20 mouse cellular contexts compared by ENCODE assay signal in genomic region chr12:99274589-99274988, GRCm38 (mm10).
A peak's percentile ranks its signal among the peaks of the same experiment; 100 is the strongest.
DNase-seq lines count a peak whose midpoint lies in the region; ATAC-seq lines count a peak whose summit lies in the region.
"Had no signal": no experiment of that assay in that cellular context is flagged by ENCODE, and none has a peak within 500 bp of the region (broad histone marks: within the 10 kb centered on the region; RNA-seq: fewer than 3 reads in every experiment).

No protein-coding gene starts in this region.

- DNase-seq in heart, embryonic 10.5 days (ENCODE audit: low spot score): no peak
- no peak for DNase-seq in heart, postnatal 10 days
- DNase-seq in midbrain, embryonic 14.5 days: no peak
- DNase-seq in left cerebral cortex, postnatal 36 days (ENCODE audit: low spot score in 2 of 2): no peak
- no peak for DNase-seq in limb, embryonic 10.5 days (ENCODE audit: low spot score)
- DNase-seq: adrenal gland, adult 2 months; B cell, adult 2 months; cerebellum, adult 9-11 months; forebrain, postnatal 0 days; kidney, adult 8-10 months; kidney, postnatal 14 days; left cerebral cortex, postnatal 4 days; lung, adult 18-20 months; lung, postnatal 14 days; thymus, postnatal 25 days had no signal

- intact Hi-C loops in heart, postnatal 10 days (cut with DNase I): no loop called here
- intact Hi-C loops in left cerebral cortex, postnatal 36 days (cut with DNase I): no loop called here

- H3K9ac ChIP-seq in midbrain, embryonic 12.5 days (replicated peaks): no peak overlapping the region
- H3K9ac ChIP-seq in midbrain, embryonic 14.5 days (replicated peaks; ENCODE audit: low read length): no peak overlapping the region
- no peak overlapping the region for H3K9ac ChIP-seq in liver, embryonic 15.5 days
- H3K9ac ChIP-seq: embryonic facial prominence, embryonic 13.5 days; forebrain, postnatal 0 days; hindbrain, embryonic 12.5 days had no signal

- peaks cover 8% of the 10 kb centered on the region for H3K36me3 ChIP-seq in heart, embryonic 10.5 days
- H3K36me3 ChIP-seq in midbrain, embryonic 12.5 days: no peaks in the 10 kb centered on the region
- no peaks in the 10 kb centered on the region for H3K36me3 ChIP-seq in midbrain, embryonic 14.5 days (ENCODE audit: control insufficient read depth, insufficient read depth, low read length)
- H3K36me3 ChIP-seq in liver, embryonic 15.5 days (replicated peaks): no peaks in the 10 kb centered on the region
- 0 out of 2 replicates have a peak, but pooled peaks cover 3% of the 10 kb centered on the region for H3K36me3 ChIP-seq in limb, embryonic 10.5 days
- H3K36me3 ChIP-seq: hindbrain, embryonic 12.5 days had no signal

- no peaks in the 10 kb centered on the region for H3K27me3 ChIP-seq in heart, embryonic 10.5 days (ENCODE audit: insufficient read depth, poor library complexity, severe bottlenecking)
- H3K27me3 ChIP-seq in midbrain, embryonic 12.5 days: no peaks in the 10 kb centered on the region
- H3K27me3 ChIP-seq in midbrain, embryonic 14.5 days (ENCODE audit: control insufficient read depth, insufficient read depth, low read length): no peaks in the 10 kb centered on the region
- H3K27me3 ChIP-seq in liver, embryonic 15.5 days: no peaks in the 10 kb centered on the region
- H3K27me3 ChIP-seq in limb, embryonic 10.5 days (ENCODE audit: low read depth, poor library complexity, severe bottlenecking): no peaks in the 10 kb centered on the region
- H3K27me3 ChIP-seq: embryonic facial prominence, embryonic 13.5 days; hindbrain, embryonic 12.5 days had no signal

- peaks cover 48% of the 10 kb centered on the region for H3K4me1 ChIP-seq in heart, embryonic 10.5 days
- H3K4me1 ChIP-seq in midbrain, embryonic 12.5 days: peaks cover 15% of the 10 kb centered on the region; the same call in 1 of the 2 replicates
- H3K4me1 ChIP-seq in midbrain, embryonic 14.5 days (ENCODE audit: control insufficient read depth, insufficient read depth, low read length): peaks cover under 1% of the 10 kb centered on the region; the same call in 1 of the 2 replicates
- H3K4me1 ChIP-seq in liver, embryonic 15.5 days (replicated peaks): peaks cover 11% of the 10 kb centered on the region
- peaks cover 11% of the 10 kb centered on the region for H3K4me1 ChIP-seq in limb, embryonic 10.5 days

- H3K4me3 ChIP-seq in heart, embryonic 10.5 days: no peak overlapping the region
- no peak overlapping the region for H3K4me3 ChIP-seq in midbrain, embryonic 12.5 days
- H3K4me3 ChIP-seq in midbrain, embryonic 14.5 days (replicated peaks; ENCODE audit: low read depth, low read length): no peak overlapping the region
- no peak overlapping the region for H3K4me3 ChIP-seq in liver, embryonic 15.5 days (replicated peaks)
- no peak overlapping the region for H3K4me3 ChIP-seq in limb, embryonic 10.5 days
- H3K4me3 ChIP-seq: embryonic facial prominence, embryonic 13.5 days; hindbrain, embryonic 12.5 days had no signal

- no peaks in the 10 kb centered on the region for H3K9me3 ChIP-seq in heart, embryonic 10.5 days
- no peaks in the 10 kb centered on the region for H3K9me3 ChIP-seq in midbrain, embryonic 12.5 days
- no peaks in the 10 kb centered on the region for H3K9me3 ChIP-seq in midbrain, embryonic 14.5 days (ENCODE audit: control insufficient read depth, low read length)
- H3K9me3 ChIP-seq in liver, embryonic 15.5 days (replicated peaks): no peaks in the 10 kb centered on the region
- no peaks in the 10 kb centered on the region for H3K9me3 ChIP-seq in limb, embryonic 10.5 days (replicated peaks)
- H3K9me3 ChIP-seq: embryonic facial prominence, embryonic 13.5 days; hindbrain, embryonic 12.5 days had no signal

- H3K27ac ChIP-seq in heart, embryonic 10.5 days: peak overlapping the region; percentile 22; the same call in 1 of the 2 replicates
- 0 out of 2 replicates have a peak overlapping the region, but pooled peaks have one; percentile 15 for H3K27ac ChIP-seq in midbrain, embryonic 12.5 days (replicated peaks)
- H3K27ac ChIP-seq in midbrain, embryonic 14.5 days (replicated peaks; ENCODE audit: low read depth, low read length): no peak overlapping the region
- no peak overlapping the region for H3K27ac ChIP-seq in liver, embryonic 15.5 days (replicated peaks)
- no peak overlapping the region for H3K27ac ChIP-seq in limb, embryonic 10.5 days
- H3K27ac ChIP-seq: embryonic facial prominence, embryonic 13.5 days; hindbrain, embryonic 12.5 days had no signal

- ATAC-seq in midbrain, embryonic 12.5 days (ENCODE audit: low FRiP score, low read depth): no peak
- ATAC-seq in midbrain, embryonic 14.5 days (ENCODE audit: low FRiP score, low TSS enrichment): no peak
- peak; percentile 52; the same call in 1 of the 2 replicates for ATAC-seq in liver, embryonic 15.5 days (ENCODE audit: insufficient read depth)
- ATAC-seq: forebrain, postnatal 0 days had no signal

- WGBS in heart, embryonic 10.5 days: 48% methylated on average over 1 of the region's 1 CpGs
- WGBS in midbrain, embryonic 12.5 days: 89% methylated on average over 1 of the region's 1 CpGs
- 74% methylated on average over 1 of the region's 1 CpGs for WGBS in midbrain, embryonic 14.5 days
- WGBS in liver, embryonic 15.5 days (ENCODE audit: insufficient replicate concordance): 22% methylated on average over 1 of the region's 1 CpGs
- 85% methylated on average over 1 of the region's 1 CpGs for WGBS in limb, embryonic 10.5 days

- H3K4me2 ChIP-seq in midbrain, embryonic 12.5 days (replicated peaks): no peak overlapping the region
- no peak overlapping the region for H3K4me2 ChIP-seq in midbrain, embryonic 14.5 days (ENCODE audit: low read length)
- H3K4me2 ChIP-seq in liver, embryonic 15.5 days: no peak overlapping the region
- H3K4me2 ChIP-seq: embryonic facial prominence, embryonic 13.5 days; hindbrain, embryonic 12.5 days; midbrain, embryonic 11.5 days had no signal

Comparison
In these comparisons a context has a peak if more than half of its experiments do, and no peak if none do; other contexts are left out.
1. H3K27ac ChIP-seq: peak in heart, embryonic 10.5 days (single experiment) and midbrain, embryonic 12.5 days (single experiment); none in midbrain, embryonic 14.5 days (single experiment), liver, embryonic 15.5 days (single experiment) and limb, embryonic 10.5 days (single experiment).